9 mouse cellular contexts compared by ENCODE assay signal in genomic region chr3:107953328-107953755, GRCm38 (mm10). TPM values are rescaled to one million over a fixed set of nuclear protein-coding genes. Genes with fewer than 3 reads are reported as not detected.
A peak's percentile ranks its signal among the peaks of the same experiment; 100 is the strongest.
DNase-seq lines count a peak whose midpoint lies in the region; ATAC-seq and TF ChIP-seq lines count a peak whose summit lies in the region.
"Had no signal": no experiment of that assay in that cellular context is flagged by ENCODE, and none has a peak within 500 bp of the region (broad histone marks: within the 10 kb centered on the region; RNA-seq: fewer than 3 reads in every experiment).

No protein-coding gene starts in this region.

- H3K4me1 ChIP-seq in midbrain, postnatal 0 days (ENCODE audit: insufficient read depth, low read length) = no peaks in the 10 kb centered on the region
- H3K4me1 ChIP-seq: neural tube, embryonic 12.5 days had no signal

- 0 out of 2 replicates have a peak overlapping the region, but pooled peaks have one; percentile 43 for H3K27ac ChIP-seq in midbrain, postnatal 0 days (ENCODE audit: low read depth, low read length)
- H3K27ac ChIP-seq: neural tube, embryonic 12.5 days had no signal

- ATAC-seq in midbrain, postnatal 0 days (ENCODE audit: low FRiP score) = peak; percentile 71

- intact Hi-C loops in left cerebral cortex, postnatal 10 days (cut with DNase I) = loop anchor here (5.0 kb wide), 1 partner anchor 64 kb away; the partner anchor contains the start of gene Gstm1
- intact Hi-C loops in gastrocnemius, postnatal 14 days (cut with DNase I; ENCODE audit: low total_unique reads) = loop anchor here (5.0 kb wide), 1 partner anchor 104 kb away; no protein-coding TSS in a partner anchor

- H3K9ac ChIP-seq in midbrain, postnatal 0 days (replicated peaks; ENCODE audit: low read length, poor library complexity, severe bottlenecking) = no peak overlapping the region
- H3K9ac ChIP-seq: neural tube, embryonic 12.5 days had no signal

- whole genome bisulfite sequencing in midbrain, postnatal 0 days = 27% methylated on average over 6 of the region's 6 CpGs

- no peaks in the 10 kb centered on the region for H3K9me3 ChIP-seq in midbrain, postnatal 0 days (ENCODE audit: low read length)
- H3K9me3 ChIP-seq: neural tube, embryonic 12.5 days had no signal

- TF ChIP-seq CTCF in midbrain, postnatal 0 days (IDR thresholded peaks at IDR 0.05) = peak; percentile 74

- H3K4me2 ChIP-seq in midbrain, postnatal 0 days (ENCODE audit: low read depth, low read length, poor library complexity, severe bottlenecking) = no peak overlapping the region
- H3K4me2 ChIP-seq: neural tube, embryonic 12.5 days had no signal

- no peak overlapping the region for H3K4me3 ChIP-seq in midbrain, postnatal 0 days (ENCODE audit: low read depth, low read length)
- H3K4me3 ChIP-seq: neural tube, embryonic 12.5 days had no signal

- peak; percentile 36 to 81 for DNase-seq in left cerebral cortex, postnatal 10 days (ENCODE audit: extremely low spot score in 1 of 2, low spot score in 2 of 2)
- no peak for DNase-seq in left cerebral cortex, adult 11 months (ENCODE audit: low spot score)
- peak; percentile 93 for DNase-seq in cerebellum, postnatal 10 days
- DNase-seq in gastrocnemius, postnatal 14 days = peak; percentile 84
- peak; percentile 80 for DNase-seq in kidney, adult 11 months
- DNase-seq in liver = peak; percentile 69
- peak; percentile 91 for DNase-seq in midbrain, postnatal 0 days (ENCODE audit: low spot score)
- peak; percentile 77 for DNase-seq in testis, postnatal 14 days (ENCODE audit: low spot score)

- no peaks in the 10 kb centered on the region for H3K36me3 ChIP-seq in midbrain, postnatal 0 days (ENCODE audit: insufficient read depth, low read length)
- H3K36me3 ChIP-seq: neural tube, embryonic 12.5 days had no signal

- H3K27me3 ChIP-seq in midbrain, postnatal 0 days (ENCODE audit: insufficient read depth, low read length) = no peaks in the 10 kb centered on the region
- H3K27me3 ChIP-seq: neural tube, embryonic 12.5 days had no signal

RNA-seq across cellular contexts. Expression of gene Gstm6, which starts 9.8 kb away (rescaled TPM):
- 1 to 10 TPM; 3.6 to 7.2 TPM for total RNA-seq in left cerebral cortex, postnatal 10 days (2021)
- 1 to 10 TPM in 1 of 2 experiments, under 1 TPM in 1; 0.95 to 1.0 TPM for total RNA-seq in gastrocnemius, postnatal 14 days (2021)
- total RNA-seq in midbrain, postnatal 0 days (2014; rRNA removed) = 16.7 and 25.5 TPM in 2 replicates
- 27.2 and 31.6 TPM in 2 replicates for polyA plus RNA-seq in midbrain, postnatal 0 days (2015; fragmentation: Nextera tagmentation; extraction: Ambion mirVana)

RNA-seq across cellular contexts. Expression of gene Gstm3, which starts 15.7 kb away (rescaled TPM):
- not detected for total RNA-seq in left cerebral cortex, postnatal 10 days (2021)
- total RNA-seq in gastrocnemius, postnatal 14 days (2021) = not detected
- total RNA-seq in midbrain, postnatal 0 days (2014; rRNA removed) = not detected in 2 replicates
- polyA plus RNA-seq in midbrain, postnatal 0 days (2015; fragmentation: Nextera tagmentation; extraction: Ambion mirVana) = not detected in 2 replicates
- polyA plus RNA-seq: neural tube, embryonic 12.5 days had no signal

RNA-seq across cellular contexts. Expression of gene Gstm7, which starts 21.7 kb away (rescaled TPM):
- 10 to 100 TPM; 44.2 TPM for total RNA-seq in left cerebral cortex, postnatal 10 days (2021)
- total RNA-seq in gastrocnemius, postnatal 14 days (2021) = 10 to 100 TPM; 14.4 to 15.3 TPM
- 28.5 and 36.4 TPM in 2 replicates for total RNA-seq in midbrain, postnatal 0 days (2014; rRNA removed)
- 38.3 and 38.9 TPM in 2 replicates for polyA plus RNA-seq in midbrain, postnatal 0 days (2015; fragmentation: Nextera tagmentation; extraction: Ambion mirVana)

RNA-seq across cellular contexts. Expression of gene Gstm2, which starts 32.9 kb away (rescaled TPM):
- total RNA-seq in left cerebral cortex, postnatal 10 days (2021) = 1 to 10 TPM; 2.5 to 3.7 TPM
- 10 to 100 TPM; 43.8 to 50.8 TPM for total RNA-seq in gastrocnemius, postnatal 14 days (2021)
- 8.5 and 10.2 TPM in 2 replicates for total RNA-seq in midbrain, postnatal 0 days (2014; rRNA removed)
- polyA plus RNA-seq in midbrain, postnatal 0 days (2015; fragmentation: Nextera tagmentation; extraction: Ambion mirVana) = 13.0 and 14.8 TPM in 2 replicates

RNA-seq across cellular contexts. Expression of gene Gstm5, which starts 57.7 kb away (rescaled TPM):
- 100 to 1,000 TPM; 138 to 141 TPM for total RNA-seq in left cerebral cortex, postnatal 10 days (2021)
- 10 to 100 TPM; 58.5 to 60.1 TPM for total RNA-seq in gastrocnemius, postnatal 14 days (2021)
- 142 and 166 TPM in 2 replicates for total RNA-seq in midbrain, postnatal 0 days (2014; rRNA removed)
- polyA plus RNA-seq in midbrain, postnatal 0 days (2015; fragmentation: Nextera tagmentation; extraction: Ambion mirVana) = 316 and 320 TPM in 2 replicates
